Mouse (Mus musculus) testis, adult 2 months (tissue): ENCODE results near the gene Gnaq. TPM values are rescaled to one million over a fixed set of nuclear protein-coding genes. Genes with fewer than 3 reads are reported as not detected.
A peak's percentile ranks its signal among the peaks of the same experiment; 100 is the strongest.

Source experiments
- H3K27ac ChIP-seq: fragments of 200-500 bp; 2 replicates; pipeline ENCODE4 v1.5.1; 2012; ENCODE audit warnings: low read depth, low read length; ENCODE audit not compliant: control insufficient read depth, insufficient read depth
- H3K27me3 ChIP-seq: fragments of 200-500 bp; 2 replicates; pipeline ENCODE4 v1.6.1; 2012; ENCODE audit warnings: mild to moderate bottlenecking, low read length, moderate library complexity; ENCODE audit not compliant: control insufficient read depth, insufficient read depth
- H3K36me3 ChIP-seq: fragments of 200-500 bp; 2 replicates; pipeline ENCODE4 v1.6.1; 2012; ENCODE audit warnings: mild to moderate bottlenecking, low read length; ENCODE audit not compliant: control insufficient read depth, insufficient read depth
- H3K4me1 ChIP-seq: fragments of 200-500 bp; 2 replicates; pipeline ENCODE4 v1.6.1; 2012; ENCODE audit warnings: low read length; ENCODE audit not compliant: control insufficient read depth, insufficient read depth
- H3K4me3 ChIP-seq: fragments of 200-500 bp; 2 replicates; pipeline ENCODE4 v1.5.1; 2012; ENCODE audit warnings: low read depth, mild to moderate bottlenecking, low read length, moderate library complexity, mixed read lengths; ENCODE audit not compliant: control insufficient read depth
- CTCF ChIP-seq: fragments of 200-500 bp; IDR thresholded peaks from 2 replicates; pipeline ENCODE4 v1.5.1; 2012; ENCODE audit warnings: low read depth, mild to moderate bottlenecking, inconsistent platforms, low read length, moderate library complexity; ENCODE audit not compliant: control insufficient read depth, insufficient read depth, insufficient replicate concordance
- POLR2A ChIP-seq: fragments of 200-500 bp; IDR thresholded peaks from 2 replicates; pipeline ENCODE4 v1.6.1; 2012; ENCODE audit warnings: low read depth, mild to moderate bottlenecking, inconsistent platforms, low read length, moderate library complexity; ENCODE audit not compliant: control insufficient read depth
- polyA plus RNA-seq: library from polyadenylated mRNA; depleted of rRNA; stranded (reverse); fragments of >200 nt; gene quantifications from 2 replicates; pipeline ENCODE4 v1.2.3, GENCODE M21; 2012; rRNA removed

Gene Gnaq
- polyA plus RNA-seq, 1 experiment = 5.5 TPM

DNA sequence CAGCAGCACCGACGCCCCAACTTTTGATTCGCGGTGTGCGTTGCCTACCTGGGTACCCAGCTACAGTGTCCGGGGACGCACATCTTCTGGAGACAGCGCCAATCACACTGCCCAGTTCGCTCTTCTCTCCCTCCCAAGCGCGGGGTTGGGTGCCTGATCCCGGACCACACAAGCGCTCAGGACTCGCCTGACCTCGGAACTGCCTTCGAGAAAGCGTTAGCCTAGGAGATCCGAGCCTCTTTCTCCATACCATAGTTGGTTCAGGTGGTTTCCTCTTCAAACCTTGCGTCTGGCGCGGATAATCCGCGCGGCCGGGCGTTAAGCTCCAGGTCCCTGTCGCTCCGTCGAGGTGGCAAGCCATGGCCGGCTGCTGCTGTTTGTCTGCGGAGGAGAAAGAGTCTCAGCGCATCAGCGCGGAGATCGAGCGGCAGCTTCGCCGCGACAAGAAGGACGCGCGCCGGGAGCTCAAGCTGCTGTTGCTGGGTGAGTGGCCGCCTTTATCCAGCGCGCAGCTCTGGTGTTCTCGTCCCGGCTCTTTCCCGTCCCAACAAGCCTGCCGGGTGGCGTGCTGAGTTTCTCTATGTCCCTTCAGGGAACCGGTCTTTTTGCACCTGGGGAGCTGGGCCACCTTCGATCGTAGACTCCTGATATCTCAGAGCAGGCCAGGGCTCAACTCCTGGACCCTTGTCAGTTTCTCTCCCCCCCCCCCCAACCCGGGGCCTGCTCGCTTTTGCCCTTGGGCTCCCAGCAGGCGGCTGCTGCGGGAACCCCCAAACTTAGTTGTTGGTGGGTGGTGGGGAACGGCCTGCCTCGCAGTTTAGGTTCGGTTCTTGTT lies 303.9 kb downstream of the Gnaq start:
- H3K4me1 ChIP-seq = peaks cover 24% of the 10 kb centered on the region
- H3K27ac ChIP-seq = peak overlapping the region; percentile 40
- no peaks in the 10 kb centered on the region for H3K27me3 ChIP-seq

More for the DNA sequence above, 303.9 kb downstream of the Gnaq start:
- peak overlapping the region; percentile 79 for H3K4me3 ChIP-seq
- no peaks in the 10 kb centered on the region for H3K36me3 ChIP-seq
- TF ChIP-seq POLR2A = no peak
- no peak for TF ChIP-seq CTCF

Other genes starting within 250 kb of the Gnaq start
- gene Psat1, start 185.5 kb upstream of the Gnaq start, polyA plus RNA-seq = 11.5 and 13.5 TPM in 2 replicates
- 4.9 and 5.1 TPM in 2 replicates for gene Cep78, start 147.8 kb upstream of the Gnaq start, polyA plus RNA-seq